Mouse (Mus musculus) hindbrain, postnatal 0 days (tissue): ENCODE results near the gene Wnt7a. TPM values are rescaled to one million over a fixed set of nuclear protein-coding genes. Genes with fewer than 3 reads are reported as not detected.

Experiments
- ATAC-seq: fragments of 200-750 bp; cut with Nextera tagmentation; 2 replicates; pipeline ENCODE4 v1.8.0; 2017; ENCODE audit warnings: mild to moderate bottlenecking, moderate TSS enrichment, moderate library complexity
- DNase-seq: peaks from one replicate; pipeline ENCODE4 v3.0.0-alpha.2; 2015; ENCODE audit warnings: low spot score
- H3K27ac ChIP-seq: fragments of 300-500 bp; sonication (generic); 2 replicates; pipeline ENCODE4 v1.5.1; 2014; ENCODE audit warnings: mild to moderate bottlenecking
- H3K27me3 ChIP-seq: fragments of 300-500 bp; sonication (generic); 2 replicates; pipeline ENCODE4 v1.6.1; 2014; ENCODE audit warnings: low read length, mixed read lengths; ENCODE audit not compliant: insufficient read depth
- H3K36me3 ChIP-seq: fragments of 300-500 bp; sonication (generic); 2 replicates; pipeline ENCODE4 v1.6.1; 2014; ENCODE audit warnings: low read length, mixed read lengths; ENCODE audit not compliant: insufficient read depth
- H3K4me1 ChIP-seq: fragments of 300-500 bp; sonication (generic); 2 replicates; pipeline ENCODE4 v1.6.1; 2014; ENCODE audit warnings: antibody characterized with exemption, low read length, mixed read lengths; ENCODE audit not compliant: insufficient read depth
- H3K4me2 ChIP-seq: fragments of 300-500 bp; sonication (generic); 2 replicates; pipeline ENCODE4 v1.6.1; 2014; ENCODE audit warnings: low read depth, mild to moderate bottlenecking, low read length, moderate library complexity, mixed read lengths
- H3K4me3 ChIP-seq: fragments of 300-500 bp; sonication (generic); 2 replicates; pipeline ENCODE4 v1.5.1; 2014; ENCODE audit warnings: low read length
- H3K9ac ChIP-seq: fragments of 300-500 bp; sonication (generic); replicated peaks from 2 replicates; pipeline ENCODE4 v1.6.1; 2014; ENCODE audit warnings: mild to moderate bottlenecking, low read length, moderate library complexity, mixed read lengths
- H3K9me3 ChIP-seq: fragments of 300-500 bp; sonication (generic); 2 replicates; pipeline ENCODE4 v1.6.1; 2016; ENCODE audit warnings: low read length, mixed read lengths
- CTCF ChIP-seq: IDR thresholded peaks from 2 replicates; pipeline ENCODE4 v1.5.1; 2016; ENCODE audit warnings: antibody characterized with exemption, control low read depth, low read depth
- WGBS: fragments of 180-500 bp; shearing (Covaris S2); extraction: QIAGEN DNeasy Blood & Tissue Kit; methylation state at CpG from one replicate; pipeline ENCODE4 v1.1.7; 2014; 5-methylcytosine and 5-hydroxymethylcytosine counted together
- polyA plus RNA-seq: library from polyadenylated mRNA; unstranded; fragments of >200 nt; fragmentation: Nextera tagmentation; extraction: Ambion mirVana; gene quantifications from 2 replicates; pipeline ENCODE4 v1.2.1, GENCODE M21; 2015
- total RNA-seq: library from RNA; depleted of rRNA; stranded (reverse); fragments of >200 nt; gene quantifications from 2 replicates; pipeline ENCODE4 v1.2.3, GENCODE M21; 2014

Wnt7a gene
- total and polyA plus RNA-seq, 2 experiments from 2014 or later: 6.2 to 11.4 TPM

- TF ChIP-seq CTCF: no peak
- WGBS: 12% methylated on average over 3 of the region's 3 CpGs
- H3K9me3 ChIP-seq: no peaks in the 10 kb centered on the region
- peak overlapping the region; percentile 64 for H3K27ac ChIP-seq
- no peak overlapping the region for H3K9ac ChIP-seq
- no peaks in the 10 kb centered on the region for H3K27me3 ChIP-seq
- no peak for DNase-seq
- ATAC-seq: no peak
- H3K36me3 ChIP-seq: no peaks in the 10 kb centered on the region
- H3K4me2 ChIP-seq: no peak overlapping the region
- H3K4me3 ChIP-seq: no peak overlapping the region
- peaks cover 25% of the 10 kb centered on the region for H3K4me1 ChIP-seq
Observed at GRCm38 (mm10) chr6:91346906-91347156, 64.3 kb downstream of the Wnt7a start.

DNA sequence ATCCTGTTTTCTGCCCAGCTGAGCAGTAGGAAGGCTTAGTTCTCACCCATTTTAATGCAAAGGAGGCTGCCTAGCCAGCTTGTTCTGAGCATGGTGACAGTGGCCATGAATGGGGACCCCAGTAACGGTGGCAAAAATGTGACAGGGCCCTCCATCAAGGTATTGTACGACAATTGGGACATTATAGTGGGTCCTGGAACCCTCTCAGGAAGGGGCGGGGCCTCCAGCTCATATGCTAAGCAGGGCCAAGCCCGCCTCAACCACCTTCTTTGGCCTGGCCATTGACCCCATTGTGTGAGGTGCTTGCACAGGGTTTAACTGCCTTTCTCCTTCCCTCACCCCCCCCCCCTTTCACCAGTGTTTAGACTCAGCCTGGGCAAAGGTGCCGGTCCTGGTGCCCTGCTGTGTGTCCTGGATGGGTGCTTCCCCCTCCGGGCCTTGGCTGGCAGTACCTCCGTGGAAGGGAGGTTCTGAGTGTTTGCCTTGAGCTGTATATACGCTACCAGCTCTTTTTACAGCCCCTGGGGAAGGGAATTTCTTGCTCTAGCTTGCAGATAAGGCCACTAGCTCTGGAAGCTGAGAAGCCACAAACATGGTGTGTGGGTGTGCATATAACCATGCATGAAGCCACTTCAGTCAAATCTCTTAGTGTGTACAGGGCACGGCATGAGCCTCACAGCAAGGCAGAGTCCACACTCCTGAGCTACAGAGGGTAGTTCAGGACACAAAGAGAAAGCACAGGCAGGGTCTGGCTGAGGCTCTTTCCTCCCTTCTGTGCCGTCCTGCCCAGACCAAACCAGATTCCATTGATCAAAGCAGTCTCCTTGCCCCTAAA lies 64.9 kb downstream of the Wnt7a start:
- Histone ChIP-seq H3K27ac (peak overlapping the region; percentile 64), H3K4me2 (no peak overlapping the region), H3K4me1 (peaks cover 25% of the 10 kb centered on the region), H3K9me3 (no peaks in the 10 kb centered on the region), H3K36me3 (no peaks in the 10 kb centered on the region), H3K4me3 (no peak overlapping the region), H3K27me3 (no peaks in the 10 kb centered on the region), H3K9ac (no peak overlapping the region)
- 25% methylated on average over 10 of the region's 10 CpGs for WGBS
- TF ChIP-seq CTCF: no peak
- peak; percentile 75 for DNase-seq
- peak; percentile 89 for ATAC-seq

- WGBS: 51% methylated on average over 5 of the region's 5 CpGs
- Histone ChIP-seq H3K27ac (no peak overlapping the region), H3K36me3 (no peaks in the 10 kb centered on the region), H3K4me1 (peaks cover 25% of the 10 kb centered on the region), H3K9ac (no peak overlapping the region), H3K4me2 (no peak overlapping the region), H3K4me3 (no peak overlapping the region), H3K9me3 (no peaks in the 10 kb centered on the region), H3K27me3 (no peaks in the 10 kb centered on the region)
- no peak for TF ChIP-seq CTCF
- no peak for ATAC-seq
- no peak for DNase-seq
Observed at GRCm38 (mm10) chr6:91345091-91345490, 66.1 kb downstream of the Wnt7a start.

GRCm38 (mm10) chr6:91339612-91340246 lies 71.4 kb downstream of the Wnt7a start:
- 71% methylated on average over 8 of the region's 8 CpGs for WGBS
- no peak for ATAC-seq
- Histone ChIP-seq H3K36me3 (no peaks in the 10 kb centered on the region), H3K9ac (no peak overlapping the region), H3K27me3 (no peaks in the 10 kb centered on the region), H3K4me3 (no peak overlapping the region), H3K27ac (no peak overlapping the region), H3K9me3 (no peaks in the 10 kb centered on the region), H3K4me1 (peaks cover 3% of the 10 kb centered on the region; the same call in 1 of the 2 replicates), H3K4me2 (no peak overlapping the region)
- no peak for DNase-seq
- no peak for TF ChIP-seq CTCF

GRCm38 (mm10) chr6:91335470-91335869 lies 75.7 kb downstream of the Wnt7a start:
- Histone ChIP-seq H3K4me1 (peaks cover 4% of the 10 kb centered on the region; the same call in 1 of the 2 replicates), H3K27ac (no peak overlapping the region), H3K4me2 (no peak overlapping the region), H3K9ac (no peak overlapping the region), H3K9me3 (no peaks in the 10 kb centered on the region), H3K27me3 (no peaks in the 10 kb centered on the region), H3K36me3 (no peaks in the 10 kb centered on the region), H3K4me3 (no peak overlapping the region)
- peak; percentile 54 for ATAC-seq
- DNase-seq: peak; percentile 35
- 38% methylated on average over 1 of the region's 1 CpGs for WGBS
- no peak for TF ChIP-seq CTCF

DNA sequence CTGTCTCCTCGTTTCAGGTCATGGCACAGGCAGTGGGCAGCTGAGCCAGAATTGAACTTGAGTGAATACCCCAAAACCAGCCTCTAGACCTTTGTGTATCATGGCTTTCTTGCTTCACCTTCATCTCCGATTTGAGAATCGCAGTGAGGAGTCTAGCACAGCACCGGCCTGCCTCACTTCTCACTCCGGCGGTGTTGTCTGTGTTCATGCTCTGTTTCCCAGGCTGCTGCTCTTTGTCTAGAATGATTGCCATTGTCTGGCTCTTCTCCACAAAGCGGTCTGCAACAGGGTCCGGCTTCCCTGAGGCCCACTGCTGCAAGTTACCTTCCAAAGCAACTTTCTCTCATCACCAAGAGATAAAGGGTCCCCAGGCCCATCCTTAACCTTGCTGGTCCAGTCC lies 79.3 kb downstream of the Wnt7a start:
- Histone ChIP-seq H3K9ac (no peak overlapping the region; the same call in 1 of the 2 replicates), H3K27ac (no peak overlapping the region), H3K36me3 (no peaks in the 10 kb centered on the region), H3K4me1 (peaks cover 4% of the 10 kb centered on the region; the same call in 1 of the 2 replicates), H3K4me3 (no peak overlapping the region), H3K9me3 (no peaks in the 10 kb centered on the region), H3K4me2 (no peak overlapping the region), H3K27me3 (no peaks in the 10 kb centered on the region)
- 64% methylated on average over 8 of the region's 8 CpGs for WGBS
- no peak for TF ChIP-seq CTCF
- DNase-seq: no peak
- ATAC-seq: no peak

DNA sequence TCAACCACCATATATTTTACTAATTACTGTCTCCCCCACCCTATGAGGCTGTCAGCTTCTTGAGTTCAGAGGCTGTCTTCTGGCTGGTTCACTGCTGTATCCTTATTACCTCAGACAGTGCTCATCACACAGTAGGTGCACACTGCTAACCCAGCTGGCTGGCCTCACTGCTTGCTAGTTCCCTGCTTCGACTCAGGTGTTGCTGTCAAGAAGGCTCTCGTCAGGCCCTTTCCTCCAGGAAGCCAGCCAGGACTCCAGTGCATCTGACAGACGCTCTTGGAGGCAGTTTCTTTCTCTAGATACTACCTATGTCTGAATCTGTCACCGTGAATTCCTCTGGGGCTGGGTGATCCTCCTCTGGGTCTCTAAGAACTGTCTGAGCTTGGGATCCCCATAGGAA lies 85.6 kb downstream of the Wnt7a start:
- no peaks in the 10 kb centered on the region for H3K27me3 ChIP-seq
- H3K36me3 ChIP-seq: no peaks in the 10 kb centered on the region
- TF ChIP-seq CTCF: no peak
- DNase-seq (no peak), ATAC-seq (no peak)
- no peak overlapping the region for H3K4me2 ChIP-seq
- H3K9me3 ChIP-seq: no peaks in the 10 kb centered on the region
- WGBS: 88% methylated on average over 4 of the region's 4 CpGs
- H3K27ac ChIP-seq: no peak overlapping the region
- no peak overlapping the region for H3K9ac ChIP-seq
- H3K4me1 ChIP-seq: 0 out of 2 replicates have a peak, but pooled peaks cover 6% of the 10 kb centered on the region
- H3K4me3 ChIP-seq: no peak overlapping the region
